Mouse (Mus musculus) embryonic fibroblast, embryonic 13.5 days (primary cell): ENCODE results near the gene Tuba4a. TPM values are rescaled to one million over a fixed set of nuclear protein-coding genes. Genes with fewer than 3 reads are reported as not detected.

Source experiments
- H3K27ac ChIP-seq: 2 replicates; pipeline ENCODE4 v1.5.1; 2012; ENCODE audit warnings: low read length, control low read depth, inconsistent platforms; ENCODE audit not compliant: insufficient read depth
- H3K4me1 ChIP-seq: 2 replicates; pipeline ENCODE4 v1.6.1; 2011; ENCODE audit warnings: low read length; ENCODE audit not compliant: control insufficient read depth, insufficient read depth
- H3K4me3 ChIP-seq: 2 replicates; pipeline ENCODE4 v1.5.1; 2011; ENCODE audit warnings: mild to moderate bottlenecking, control low read depth, low read length; ENCODE audit not compliant: insufficient read depth
- CTCF ChIP-seq: IDR thresholded peaks from 2 replicates; pipeline ENCODE4 v1.5.1; 2011; ENCODE audit warnings: mild to moderate bottlenecking, control low read depth, low read length, moderate library complexity, borderline replicate concordance; ENCODE audit not compliant: insufficient read depth
- POLR2A ChIP-seq: IDR thresholded peaks from 2 replicates; pipeline ENCODE4 v1.6.1; 2011; ENCODE audit warnings: low read depth, mild to moderate bottlenecking, control low read depth, low read length, moderate library complexity
- polyA plus RNA-seq: library from polyadenylated mRNA; stranded (reverse); fragments of >200 nt; gene quantifications from 2 replicates; pipeline ENCODE4 v1.2.4, GENCODE M21; 2011; ENCODE audit warnings: low read depth; ENCODE audit not compliant: missing spikeins, insufficient read length

Tuba4a gene
- polyA plus RNA-seq, 1 experiment = 27.8 TPM

GRCm38 (mm10) chr1:75191622-75192402 lies 27.9 kb downstream of the Tuba4a start, which contains the start of the genes Ankzf1 and Atg9a:
Gene Ankzf1, plus strand, starts transcription at chr1:75192151.
Gene Atg9a, minus strand, starts transcription at chr1:75192196.
- TF ChIP-seq POLR2A = peak; percentile 91
- TF ChIP-seq CTCF = no peak
- peak within 1 kb of the TSS; percentile 78 for H3K4me3 ChIP-seq
- 0 out of 2 replicates have a peak, but pooled peaks cover 5% of the 10 kb centered on the region for H3K4me1 ChIP-seq
- peak within 1 kb of the TSS; percentile 90 for H3K27ac ChIP-seq

GRCm38 (mm10) chr1:75191258-75191621 lies 28.4 kb downstream of the Tuba4a start:
- Histone ChIP-seq H3K4me1 (0 out of 2 replicates have a peak, but pooled peaks cover 5% of the 10 kb centered on the region), H3K4me3 (peak overlapping the region; percentile 78), H3K27ac (no peak overlapping the region)
- TF ChIP-seq POLR2A (no peak), CTCF (no peak)

GRCm38 (mm10) chr1:75190577-75190976 lies 29.1 kb downstream of the Tuba4a start:
- TF ChIP-seq POLR2A (no peak), CTCF (no peak)
- 0 out of 2 replicates have a peak, but pooled peaks cover 5% of the 10 kb centered on the region for H3K4me1 ChIP-seq
- H3K27ac ChIP-seq = no peak overlapping the region
- H3K4me3 ChIP-seq = no peak overlapping the region; the same call in 1 of the 2 replicates

DNA sequence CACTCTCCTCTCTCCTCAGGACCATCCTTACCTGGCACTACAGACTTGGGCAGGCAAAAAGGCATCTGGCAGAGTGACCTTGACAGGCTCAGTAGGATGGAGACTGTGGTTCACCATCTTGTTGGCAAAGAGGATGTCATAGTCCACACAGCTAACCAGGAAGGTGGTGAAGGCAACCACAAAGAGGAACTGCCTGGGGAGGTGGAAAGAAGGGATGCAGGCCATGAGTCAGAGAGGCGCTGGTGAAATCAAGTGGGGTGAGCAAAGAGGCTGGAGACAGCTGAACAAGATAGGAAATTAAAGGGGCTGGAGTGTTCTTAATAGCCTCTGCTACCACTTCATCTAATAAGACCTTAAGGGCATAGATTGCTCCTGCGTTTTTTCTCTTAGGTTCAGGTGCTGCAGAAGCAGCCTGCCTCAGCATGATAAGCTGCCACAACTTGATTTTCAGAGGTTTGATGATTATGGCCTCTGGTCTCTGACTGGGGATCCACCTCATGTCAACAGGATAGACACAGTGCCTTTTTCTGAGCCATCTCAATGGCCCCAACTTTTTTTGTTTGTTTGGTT lies 31.7 kb downstream of the Tuba4a start:
- no peak for TF ChIP-seq POLR2A
- TF ChIP-seq CTCF = no peak
- Histone ChIP-seq H3K4me1 (0 out of 2 replicates have a peak, but pooled peaks cover under 1% of the 10 kb centered on the region), H3K27ac (no peak overlapping the region), H3K4me3 (no peak overlapping the region)

DNA sequence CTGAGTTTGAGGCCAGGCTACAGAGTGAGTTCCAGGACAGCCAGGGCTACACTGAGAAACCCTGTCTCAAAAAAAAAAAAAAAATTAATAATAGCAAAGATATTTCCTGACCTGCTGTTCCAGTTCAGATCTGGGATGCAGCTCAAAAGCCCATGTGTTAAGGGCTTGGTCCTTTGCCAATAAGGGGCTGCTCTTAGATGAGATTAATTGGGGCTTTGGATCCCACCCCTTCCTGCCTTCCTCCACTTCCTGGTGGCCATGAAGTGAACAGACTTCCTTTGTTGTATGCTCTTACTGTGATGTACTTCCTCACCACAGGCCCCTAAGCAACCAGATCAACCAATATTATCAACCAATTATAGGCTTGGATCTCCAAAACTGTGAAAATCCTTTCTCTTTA lies 32.5 kb downstream of the Tuba4a start:
- TF ChIP-seq POLR2A (no peak), CTCF (no peak)
- H3K27ac ChIP-seq = no peak overlapping the region
- no peak overlapping the region for H3K4me3 ChIP-seq
- no peaks in the 10 kb centered on the region for H3K4me1 ChIP-seq

GRCm38 (mm10) chr1:75185495-75185894 lies 34.2 kb downstream of the Tuba4a start:
- Histone ChIP-seq H3K4me3 (no peak overlapping the region), H3K27ac (no peak overlapping the region), H3K4me1 (no peaks in the 10 kb centered on the region)
- TF ChIP-seq CTCF = no peak
- no peak for TF ChIP-seq POLR2A

DNA sequence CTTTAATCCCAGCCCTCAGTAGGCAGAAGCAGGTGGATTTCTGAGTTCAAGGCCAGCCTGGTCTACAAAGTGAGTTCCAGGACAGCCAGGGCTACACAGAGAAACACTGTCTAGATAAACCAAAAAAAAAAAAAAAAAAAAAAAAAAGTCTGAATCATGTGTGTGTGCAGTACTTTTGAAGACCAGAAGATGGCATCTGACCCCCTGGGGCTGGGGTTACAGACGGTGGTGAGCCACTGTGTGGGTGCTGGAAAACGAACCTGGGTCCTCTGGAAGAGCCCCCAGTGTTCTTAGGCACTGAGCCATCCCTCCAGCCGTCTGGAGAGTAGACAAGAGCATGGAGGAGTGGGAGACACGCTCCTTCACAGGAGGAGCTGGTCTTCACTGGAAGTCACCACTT lies 37.5 kb downstream of the Tuba4a start:
- no peak overlapping the region for H3K27ac ChIP-seq
- H3K4me3 ChIP-seq = no peak overlapping the region
- TF ChIP-seq CTCF = no peak
- TF ChIP-seq POLR2A = no peak
- no peaks in the 10 kb centered on the region for H3K4me1 ChIP-seq

GRCm38 (mm10) chr1:75181377-75181870 lies 38.2 kb downstream of the Tuba4a start:
- no peak overlapping the region for H3K27ac ChIP-seq
- H3K4me3 ChIP-seq = no peak overlapping the region
- TF ChIP-seq POLR2A (no peak), CTCF (no peak)
- no peaks in the 10 kb centered on the region for H3K4me1 ChIP-seq

- Histone ChIP-seq H3K4me3 (no peak overlapping the region), H3K27ac (no peak overlapping the region), H3K4me1 (no peaks in the 10 kb centered on the region)
- TF ChIP-seq POLR2A (no peak), CTCF (no peak)
Observed at GRCm38 (mm10) chr1:75180741-75181140, 38.9 kb downstream of the Tuba4a start.
